Mouse (Mus musculus) ES-Bruce4 (cell line): ENCODE results near the gene Rab5c. TPM values are rescaled to one million over a fixed set of nuclear protein-coding genes. Genes with fewer than 3 reads are reported as not detected.

Experiments
- H3K27ac ChIP-seq: 2 replicates; pipeline ENCODE4 v1.5.1; 2012; ENCODE audit warnings: low read length, inconsistent platforms; ENCODE audit not compliant: insufficient read depth
- H3K27me3 ChIP-seq: 2 replicates; pipeline ENCODE4 v1.6.1; 2012; ENCODE audit warnings: mild to moderate bottlenecking, low read length, inconsistent platforms; ENCODE audit not compliant: control insufficient read depth, poor library complexity, insufficient read depth, severe bottlenecking
- H3K36me3 ChIP-seq: 2 replicates; pipeline ENCODE4 v1.6.1; 2012; ENCODE audit warnings: inconsistent platforms, mild to moderate bottlenecking, low read length, moderate library complexity; ENCODE audit not compliant: control insufficient read depth, poor library complexity, insufficient read depth, severe bottlenecking
- H3K4me1 ChIP-seq: one replicate; pipeline ENCODE4 v1.8.1; 2011; ENCODE audit warnings: low read length; ENCODE audit not compliant: control insufficient read depth, insufficient read depth
- H3K4me3 ChIP-seq: 2 replicates; pipeline ENCODE4 v1.5.1; 2011; ENCODE audit warnings: low read depth, mild to moderate bottlenecking, low read length
- H3K9ac ChIP-seq: 2 replicates; pipeline ENCODE4 v1.6.1; 2012; ENCODE audit warnings: low read depth, mild to moderate bottlenecking, inconsistent platforms; ENCODE audit not compliant: poor library complexity, severe bottlenecking
- H3K9me3 ChIP-seq: replicated peaks from 2 replicates; pipeline ENCODE4 v1.6.1; 2012; ENCODE audit warnings: mild to moderate bottlenecking, low read length, inconsistent platforms; ENCODE audit not compliant: control insufficient read depth, poor library complexity, insufficient read depth, severe bottlenecking
- CTCF ChIP-seq: IDR thresholded peaks from one replicate; pipeline ENCODE4 v1.8.1; 2011; ENCODE audit warnings: low read depth, low read length
- EP300 ChIP-seq: IDR thresholded peaks from 2 replicates; pipeline ENCODE4 v1.6.1; 2011; ENCODE audit warnings: low read depth, low read length; ENCODE audit not compliant: insufficient read depth
- POLR2A ChIP-seq: IDR thresholded peaks from one replicate; pipeline ENCODE4 v1.8.1; 2011; ENCODE audit warnings: low read length; ENCODE audit not compliant: insufficient read depth
- polyA plus RNA-seq: library from polyadenylated mRNA; stranded (reverse); fragments of >200 nt; gene quantifications from 2 replicates; pipeline ENCODE4 v1.2.4, GENCODE M21; 2011; ENCODE audit warnings: low read depth; ENCODE audit not compliant: missing spikeins, insufficient read depth, insufficient read length

Gene Rab5c
- polyA plus RNA-seq, 1 experiment: 95.2 TPM

- Histone ChIP-seq H3K9ac (no peak overlapping the region), H3K27ac (no peak overlapping the region), H3K27me3 (no peaks in the 10 kb centered on the region), H3K9me3 (no peaks in the 10 kb centered on the region), H3K4me3 (no peak overlapping the region), H3K4me1 (peaks cover 4% of the 10 kb centered on the region), H3K36me3 (peaks cover 49% of the 10 kb centered on the region)
- TF ChIP-seq CTCF (no peak), POLR2A (no peak), EP300 (no peak)
These were observed 27.5 kb downstream of the Rab5c start for GRCm38 (mm10) chr11:100710528-100710927.

DNA sequence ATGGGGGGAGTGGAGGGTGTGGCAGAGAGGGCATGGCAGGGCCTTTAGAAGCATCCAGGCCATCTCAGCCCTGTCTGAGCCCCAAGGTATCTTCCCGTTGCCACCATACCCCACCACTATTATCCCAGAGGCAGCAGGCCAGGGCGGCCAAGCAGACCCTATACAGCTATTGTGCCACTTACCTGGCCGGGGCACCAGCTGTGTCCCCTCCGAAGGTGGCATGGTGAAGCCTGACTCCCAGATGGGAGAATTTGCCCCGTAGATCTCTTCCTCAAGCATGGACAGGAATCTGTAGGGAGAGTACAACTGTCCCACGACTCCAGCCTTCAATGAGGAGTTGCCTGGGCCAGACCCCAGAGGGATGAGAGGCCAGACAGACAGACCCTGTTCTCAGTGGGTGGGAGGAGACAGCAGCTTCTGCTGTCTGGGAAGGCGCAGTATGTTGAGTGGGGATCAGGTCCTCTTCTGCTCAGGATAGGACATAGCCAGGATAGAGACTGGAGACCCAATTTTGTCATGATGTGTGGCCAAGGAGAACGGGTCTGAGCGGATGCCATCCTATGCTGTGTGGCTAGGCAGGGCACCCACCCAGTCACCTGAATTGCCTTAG, 28.7 kb downstream of the Rab5c start:
- Histone ChIP-seq H3K9me3 (no peaks in the 10 kb centered on the region), H3K4me3 (no peak overlapping the region), H3K27ac (no peak overlapping the region), H3K4me1 (peaks cover 4% of the 10 kb centered on the region), H3K27me3 (no peaks in the 10 kb centered on the region), H3K9ac (no peak overlapping the region), H3K36me3 (peaks cover 55% of the 10 kb centered on the region)
- TF ChIP-seq EP300 (no peak), POLR2A (no peak), CTCF (no peak)

GRCm38 (mm10) chr11:100705095-100705747, 32.8 kb downstream of the Rab5c start:
- no peak overlapping the region for H3K9ac ChIP-seq
- H3K9me3 ChIP-seq: no peaks in the 10 kb centered on the region
- no peaks in the 10 kb centered on the region for H3K27me3 ChIP-seq
- peaks cover 50% of the 10 kb centered on the region for H3K36me3 ChIP-seq
- H3K4me1 ChIP-seq: no peaks in the 10 kb centered on the region
- no peak overlapping the region for H3K27ac ChIP-seq
- TF ChIP-seq EP300: no peak
- TF ChIP-seq CTCF: no peak
- no peak for TF ChIP-seq POLR2A
- H3K4me3 ChIP-seq: no peak overlapping the region

- H3K36me3 ChIP-seq: peaks cover 41% of the 10 kb centered on the region
- H3K4me1 ChIP-seq: no peaks in the 10 kb centered on the region
- no peak within 1 kb of the TSS for H3K4me3 ChIP-seq
- no peak for TF ChIP-seq CTCF
- no peak within 1 kb of the TSS for H3K27ac ChIP-seq
- H3K9me3 ChIP-seq: no peaks in the 10 kb centered on the region
- H3K9ac ChIP-seq: no peak within 1 kb of the TSS
- H3K27me3 ChIP-seq: no peaks in the 10 kb centered on the region
These were observed 34.0 kb downstream of the Rab5c start, which contains the start of gene Dhx58 for GRCm38 (mm10) chr11:100703851-100704531. Gene Dhx58 (minus strand): TSS chr11:100704271.

- H3K27me3 ChIP-seq: no peaks in the 10 kb centered on the region
- no peak overlapping the region for H3K27ac ChIP-seq
- no peaks in the 10 kb centered on the region for H3K9me3 ChIP-seq
- peaks cover 34% of the 10 kb centered on the region for H3K36me3 ChIP-seq
- no peak for TF ChIP-seq POLR2A
- H3K4me1 ChIP-seq: no peaks in the 10 kb centered on the region
- H3K4me3 ChIP-seq: no peak overlapping the region
- no peak overlapping the region for H3K9ac ChIP-seq
These were observed 34.6 kb downstream of the Rab5c start for GRCm38 (mm10) chr11:100703366-100703765.

GRCm38 (mm10) chr11:100702906-100703305, 35.1 kb downstream of the Rab5c start:
- TF ChIP-seq CTCF: no peak
- no peak for TF ChIP-seq POLR2A
- TF ChIP-seq EP300: no peak

More at GRCm38 (mm10) chr11:100702906-100703305, 35.1 kb downstream of the Rab5c start:
- Histone ChIP-seq H3K4me3 (no peak overlapping the region), H3K27ac (no peak overlapping the region), H3K27me3 (no peaks in the 10 kb centered on the region), H3K9ac (no peak overlapping the region), H3K36me3 (peaks cover 30% of the 10 kb centered on the region), H3K9me3 (no peaks in the 10 kb centered on the region), H3K4me1 (no peaks in the 10 kb centered on the region)
